ENCODE assay signal across 26 mouse cellular contexts in the genomic region with DNA sequence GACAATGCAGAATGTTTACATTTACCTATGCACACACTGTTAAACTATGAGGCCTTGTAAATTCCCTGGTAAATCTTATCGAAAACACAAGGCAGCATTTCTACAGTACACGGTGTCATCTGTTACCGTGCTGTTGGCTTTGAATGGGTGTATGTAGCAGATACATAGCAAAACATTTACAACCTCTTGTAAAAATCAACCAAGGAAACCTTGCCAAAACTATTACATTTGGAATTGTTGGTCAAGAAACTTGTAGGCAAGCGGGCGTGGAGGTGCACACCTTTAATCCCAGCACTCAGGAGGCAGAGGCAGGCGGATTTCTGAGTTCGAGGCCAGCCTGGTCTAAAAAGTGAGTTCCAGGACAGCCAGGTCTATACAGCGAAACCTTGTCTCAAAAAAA.
"Had no signal": no experiment of that assay in that cellular context is flagged by ENCODE, and none has a peak within 500 bp of the region (broad histone marks: within the 10 kb centered on the region; RNA-seq: fewer than 3 reads in every experiment).

No protein-coding gene starts in this region.

- ATAC-seq: forebrain, embryonic 16.5 days; hindbrain, embryonic 16.5 days; inflammation-experienced regulatory T-cells, adult 6 months; intestine, embryonic 15.5 days; intestine, postnatal 0 days; liver, postnatal 0 days had no signal

- DNase-seq: gastrocnemius, adult 2 months; gastrocnemius, postnatal 10 days; gastrocnemius, postnatal 25 days; heart, adult 18-20 months; heart, postnatal 10 days; heart, postnatal 4 days; liver; liver, embryonic 13.5 days; liver, postnatal 0 days had no signal

- H3K36me3 ChIP-seq: heart, embryonic 10.5 days; heart, embryonic 12.5 days; hindbrain, embryonic 10.5 days; hindbrain, embryonic 12.5 days; intestine, embryonic 15.5 days; limb, embryonic 10.5 days; limb, embryonic 12.5 days; liver, embryonic 13.5 days; liver, embryonic 15.5 days had no signal

- H3K4me2 ChIP-seq: heart, embryonic 12.5 days; hindbrain, embryonic 12.5 days; hindbrain, embryonic 14.5 days; intestine, embryonic 15.5 days; limb, embryonic 12.5 days; liver, embryonic 11.5 days; liver, embryonic 13.5 days; liver, embryonic 15.5 days had no signal

- H3K4me1 ChIP-seq: heart, embryonic 10.5 days; heart, embryonic 12.5 days; hindbrain, embryonic 10.5 days; hindbrain, embryonic 12.5 days; intestine, embryonic 15.5 days; limb, embryonic 10.5 days; limb, embryonic 12.5 days had no signal

- H3K27me3 ChIP-seq: heart, embryonic 12.5 days; hindbrain, embryonic 12.5 days; intestine, embryonic 15.5 days; limb, embryonic 12.5 days; liver, embryonic 13.5 days; liver, embryonic 15.5 days had no signal

- H3K9ac ChIP-seq: heart, embryonic 12.5 days; hindbrain, embryonic 12.5 days; hindbrain, embryonic 14.5 days; intestine, embryonic 15.5 days; limb, embryonic 12.5 days; liver, embryonic 13.5 days; liver, embryonic 15.5 days; liver, postnatal 0 days had no signal

- H3K27ac ChIP-seq: gastrocnemius, adult 2 months; heart, embryonic 10.5 days; hindbrain, embryonic 10.5 days; hindbrain, embryonic 12.5 days; hindbrain, embryonic 14.5 days; intestine, embryonic 15.5 days; kidney, postnatal 0 days; layer of hippocampus, adult 2 months; left cerebral cortex, adult 2 months; limb, embryonic 10.5 days; limb, embryonic 12.5 days; liver, embryonic 13.5 days; liver, embryonic 15.5 days had no signal

- H3K9me3 ChIP-seq: heart, embryonic 10.5 days; heart, embryonic 12.5 days; hindbrain, embryonic 10.5 days; hindbrain, embryonic 12.5 days; intestine, embryonic 15.5 days; limb, embryonic 10.5 days; limb, embryonic 12.5 days; liver, embryonic 13.5 days; liver, embryonic 15.5 days had no signal

- H3K4me3 ChIP-seq: gastrocnemius, adult 2 months; heart, embryonic 10.5 days; heart, embryonic 12.5 days; hindbrain, embryonic 10.5 days; hindbrain, embryonic 12.5 days; intestine, embryonic 15.5 days; layer of hippocampus, adult 2 months; left cerebral cortex, adult 2 months; limb, embryonic 10.5 days; limb, embryonic 12.5 days; liver, embryonic 13.5 days; liver, embryonic 15.5 days had no signal
